Mouse (Mus musculus) heart, embryonic 10.5 days (tissue): ENCODE measurements around the gene Lexm. TPM values are rescaled to one million over a fixed set of nuclear protein-coding genes. Genes with fewer than 3 reads are reported as not detected.
A peak's percentile ranks its signal among the peaks of the same experiment; 100 is the strongest.

ENCODE experiments used
- DNase-seq: peaks from one replicate; pipeline ENCODE4 v3.0.0-alpha.2; 2017; ENCODE audit warnings: low spot score
- H3K27ac ChIP-seq: fragments of 300-500 bp; sonication (generic); 2 replicates; pipeline ENCODE4 v1.5.1; 2016; ENCODE audit warnings: mild to moderate bottlenecking
- H3K27me3 ChIP-seq: fragments of 300-500 bp; sonication (generic); 2 replicates; pipeline ENCODE4 v1.6.1; 2016; ENCODE audit warnings: mild to moderate bottlenecking; ENCODE audit not compliant: poor library complexity, insufficient read depth, severe bottlenecking
- H3K36me3 ChIP-seq: fragments of 300-500 bp; sonication (generic); 2 replicates; pipeline ENCODE4 v1.6.1; 2016; ENCODE audit warnings: mild to moderate bottlenecking, moderate library complexity
- H3K4me1 ChIP-seq: fragments of 300-500 bp; sonication (generic); 2 replicates; pipeline ENCODE4 v1.6.1; 2016; ENCODE audit warnings: mild to moderate bottlenecking
- H3K4me3 ChIP-seq: fragments of 300-500 bp; sonication (generic); 2 replicates; pipeline ENCODE4 v1.5.1; 2016; ENCODE audit warnings: mild to moderate bottlenecking, moderate library complexity
- H3K9me3 ChIP-seq: fragments of 300-500 bp; sonication (generic); 2 replicates; pipeline ENCODE4 v1.6.1; 2016; ENCODE audit warnings: mild to moderate bottlenecking, moderate library complexity
- WGBS: fragments of 180-500 bp; shearing (Covaris S2); methylation state at CpG from one replicate; pipeline ENCODE4 v1.1.7; 2016; 5-methylcytosine and 5-hydroxymethylcytosine counted together
- polyA plus RNA-seq: library from polyadenylated mRNA; unstranded; fragments of >200 nt; fragmentation: Nextera tagmentation; extraction: Ambion mirVana; gene quantifications from 2 replicates; pipeline ENCODE4 v1.2.1, GENCODE M21; 2016

Gene Lexm
- polyA plus RNA-seq, 1 experiment from 2014 or later, result not detected

GRCm38 (mm10) chr4:106593636-106594035 is 23.4 kb downstream of the Lexm start:
- Histone ChIP-seq H3K9me3 (no peaks in the 10 kb centered on the region), H3K27ac (no peak overlapping the region), H3K4me1 (no peaks in the 10 kb centered on the region), H3K36me3 (peaks cover 25% of the 10 kb centered on the region), H3K4me3 (no peak overlapping the region), H3K27me3 (no peaks in the 10 kb centered on the region)
- DNase-seq, result no peak
- WGBS, result 61% methylated on average over 7 of the region's 7 CpGs

GRCm38 (mm10) chr4:106590871-106591270 is 26.2 kb downstream of the Lexm start:
- Histone ChIP-seq H3K9me3 (no peaks in the 10 kb centered on the region), H3K4me1 (no peaks in the 10 kb centered on the region), H3K27ac (no peak overlapping the region), H3K36me3 (peaks cover 53% of the 10 kb centered on the region), H3K27me3 (no peaks in the 10 kb centered on the region), H3K4me3 (no peak overlapping the region)
- WGBS, result 85% methylated on average over 9 of the region's 9 CpGs
- no peak for DNase-seq

GRCm38 (mm10) chr4:106590142-106590541 is 26.9 kb downstream of the Lexm start:
- no peak overlapping the region for H3K27ac ChIP-seq
- H3K4me1 ChIP-seq, result no peaks in the 10 kb centered on the region
- no peaks in the 10 kb centered on the region for H3K9me3 ChIP-seq
- WGBS, result 76% methylated on average over 9 of the region's 9 CpGs
- peaks cover 60% of the 10 kb centered on the region for H3K36me3 ChIP-seq
- no peak overlapping the region for H3K4me3 ChIP-seq
- H3K27me3 ChIP-seq, result no peaks in the 10 kb centered on the region
- DNase-seq, result no peak

- Histone ChIP-seq H3K9me3 (no peaks in the 10 kb centered on the region), H3K36me3 (peaks cover 91% of the 10 kb centered on the region), H3K4me3 (no peak overlapping the region), H3K4me1 (peaks cover 8% of the 10 kb centered on the region), H3K27ac (no peak overlapping the region), H3K27me3 (no peaks in the 10 kb centered on the region)
- DNase-seq, result no peak
- 89% methylated on average over 6 of the region's 6 CpGs for WGBS
Observed at GRCm38 (mm10) chr4:106587075-106587474, 30.0 kb downstream of the Lexm start.

- Histone ChIP-seq H3K9me3 (no peaks in the 10 kb centered on the region), H3K4me1 (peaks cover 32% of the 10 kb centered on the region), H3K4me3 (no peak overlapping the region), H3K27ac (no peak overlapping the region), H3K27me3 (no peaks in the 10 kb centered on the region), H3K36me3 (peaks cover 95% of the 10 kb centered on the region)
- DNase-seq, result no peak
- WGBS, result 88% methylated on average over 4 of the region's 4 CpGs
Observed at GRCm38 (mm10) chr4:106584665-106585064, 32.4 kb downstream of the Lexm start.

- 57% methylated on average over 12 of the region's 12 CpGs for WGBS
- Histone ChIP-seq H3K36me3 (peaks cover 96% of the 10 kb centered on the region), H3K27ac (peak overlapping the region; percentile 80)
Observed at GRCm38 (mm10) chr4:106582428-106583153, 34.5 kb downstream of the Lexm start.

GRCm38 (mm10) chr4:106581865-106582204 is 35.2 kb downstream of the Lexm start:
- Histone ChIP-seq H3K9me3 (no peaks in the 10 kb centered on the region), H3K27me3 (no peaks in the 10 kb centered on the region), H3K4me1 (peaks cover 40% of the 10 kb centered on the region), H3K4me3 (peak overlapping the region; percentile 37), H3K36me3 (peaks cover 96% of the 10 kb centered on the region), H3K27ac (peak overlapping the region; percentile 80)
- DNase-seq, result no peak
- WGBS, result 38% methylated on average over 15 of the region's 15 CpGs

More at GRCm38 (mm10) chr4:106582428-106583153, 34.5 kb downstream of the Lexm start:
- H3K4me1 ChIP-seq, result peaks cover 36% of the 10 kb centered on the region
- peak; percentile 89 for DNase-seq
- H3K27me3 ChIP-seq, result no peaks in the 10 kb centered on the region
- peak overlapping the region; percentile 37; the same call in 1 of the 2 replicates for H3K4me3 ChIP-seq
- no peaks in the 10 kb centered on the region for H3K9me3 ChIP-seq

- H3K27ac ChIP-seq, result peak overlapping the region; percentile 80
- peak overlapping the region; percentile 37 for H3K4me3 ChIP-seq
- H3K27me3 ChIP-seq, result no peaks in the 10 kb centered on the region
- no peak for DNase-seq
- H3K9me3 ChIP-seq, result no peaks in the 10 kb centered on the region
- H3K36me3 ChIP-seq, result peaks cover 96% of the 10 kb centered on the region
- H3K4me1 ChIP-seq, result peaks cover 45% of the 10 kb centered on the region
- 35% methylated on average over 14 of the region's 14 CpGs for WGBS
Observed at GRCm38 (mm10) chr4:106581176-106581864, 35.7 kb downstream of the Lexm start.

- 86% methylated on average over 7 of the region's 7 CpGs for WGBS
- no peak for DNase-seq
- H3K36me3 ChIP-seq, result peaks cover 95% of the 10 kb centered on the region
- H3K27ac ChIP-seq, result no peak overlapping the region
- H3K27me3 ChIP-seq, result no peaks in the 10 kb centered on the region
- H3K9me3 ChIP-seq, result no peaks in the 10 kb centered on the region
- H3K4me1 ChIP-seq, result peaks cover 55% of the 10 kb centered on the region
- H3K4me3 ChIP-seq, result no peak overlapping the region
Observed at GRCm38 (mm10) chr4:106577511-106577910, 39.5 kb downstream of the Lexm start.

- H3K9me3 ChIP-seq, result no peaks in the 10 kb centered on the region
- H3K27ac ChIP-seq, result no peak overlapping the region
- peaks cover 99% of the 10 kb centered on the region for H3K36me3 ChIP-seq
- H3K4me3 ChIP-seq, result no peak overlapping the region
- 81% methylated on average over 8 of the region's 8 CpGs for WGBS
- H3K27me3 ChIP-seq, result no peaks in the 10 kb centered on the region
- H3K4me1 ChIP-seq, result peaks cover 30% of the 10 kb centered on the region
- no peak for DNase-seq
Observed at GRCm38 (mm10) chr4:106575022-106575421, 42.0 kb downstream of the Lexm start.

- 81% methylated on average over 11 of the region's 11 CpGs for WGBS
- no peak overlapping the region for H3K4me3 ChIP-seq
Observed at GRCm38 (mm10) chr4:106571081-106571724, 45.8 kb downstream of the Lexm start.

GRCm38 (mm10) chr4:106569680-106570079 is 47.4 kb downstream of the Lexm start:
- no peaks in the 10 kb centered on the region for H3K9me3 ChIP-seq
- WGBS, result 93% methylated on average over 4 of the region's 4 CpGs
- no peak overlapping the region for H3K4me3 ChIP-seq
- DNase-seq, result no peak
- H3K27ac ChIP-seq, result no peak overlapping the region
- H3K27me3 ChIP-seq, result no peaks in the 10 kb centered on the region
- H3K36me3 ChIP-seq, result peaks cover 100% of the 10 kb centered on the region
- no peaks in the 10 kb centered on the region for H3K4me1 ChIP-seq

More at GRCm38 (mm10) chr4:106571081-106571724, 45.8 kb downstream of the Lexm start:
- no peaks in the 10 kb centered on the region for H3K27me3 ChIP-seq
- peaks cover 99% of the 10 kb centered on the region for H3K36me3 ChIP-seq
- peaks cover 13% of the 10 kb centered on the region for H3K4me1 ChIP-seq
- no peaks in the 10 kb centered on the region for H3K9me3 ChIP-seq
- no peak overlapping the region for H3K27ac ChIP-seq
- no peak for DNase-seq

- Histone ChIP-seq H3K4me3 (no peak overlapping the region), H3K36me3 (peaks cover 60% of the 10 kb centered on the region), H3K27ac (no peak overlapping the region), H3K4me1 (peaks cover 32% of the 10 kb centered on the region), H3K9me3 (no peaks in the 10 kb centered on the region), H3K27me3 (no peaks in the 10 kb centered on the region)
- 92% methylated on average over 11 of the region's 11 CpGs for WGBS
- DNase-seq, result no peak
Observed at GRCm38 (mm10) chr4:106564161-106564560, 52.9 kb downstream of the Lexm start.
